Mouse (Mus musculus) right cerebral cortex, postnatal 25 days (tissue): ENCODE data around the gene Ddx6.
"Not testable (repeated sequence)": the region's sequence is repeated elsewhere in the genome, so short reads cannot be mapped to it uniquely, and the experiment has no call there.

Source experiments
- DNase-seq: peaks from one replicate; pipeline ENCODE4 v3.0.0; 2022

The Ddx6 gene

GRCm38 (mm10) chr9:44604779-44605615 is at the start of gene Ddx6:
TSS of gene Ddx6 (plus strand) at chr9:44604892.
- peak; percentile 83 for DNase-seq

- DNase-seq = no peak
Observed at GRCm38 (mm10) chr9:44561597-44561996, 43.1 kb upstream of the Ddx6 start, which contains the start of gene Cxcr5. TSS of gene Cxcr5 (minus strand) at chr9:44561877.

- DNase-seq = no peak
Observed at GRCm38 (mm10) chr9:44562936-44563335, 41.8 kb upstream of the Ddx6 start.

GRCm38 (mm10) chr9:44565367-44565766 is 39.3 kb upstream of the Ddx6 start:
- DNase-seq = no peak

GRCm38 (mm10) chr9:44567338-44568082 is 37.2 kb upstream of the Ddx6 start:
- no peak for DNase-seq

GRCm38 (mm10) chr9:44568083-44568455 is 36.6 kb upstream of the Ddx6 start:
- DNase-seq = no peak

GRCm38 (mm10) chr9:44570939-44571382 is 33.7 kb upstream of the Ddx6 start:
- no peak for DNase-seq

GRCm38 (mm10) chr9:44573306-44573705 is 31.4 kb upstream of the Ddx6 start:
- DNase-seq = no peak

- no peak for DNase-seq
Observed at GRCm38 (mm10) chr9:44575095-44575494, 29.6 kb upstream of the Ddx6 start.

- DNase-seq = not testable (repeated sequence)
Observed at GRCm38 (mm10) chr9:44576046-44576445, 28.6 kb upstream of the Ddx6 start.

GRCm38 (mm10) chr9:44579392-44579791 is 25.3 kb upstream of the Ddx6 start:
- no peak for DNase-seq

- no peak for DNase-seq
Observed at GRCm38 (mm10) chr9:44580085-44580484, 24.6 kb upstream of the Ddx6 start.

- DNase-seq = no peak
Observed at GRCm38 (mm10) chr9:44581423-44581822, 23.3 kb upstream of the Ddx6 start.

GRCm38 (mm10) chr9:44582390-44582789 is 22.3 kb upstream of the Ddx6 start:
- no peak for DNase-seq

GRCm38 (mm10) chr9:44586640-44587261 is 17.9 kb upstream of the Ddx6 start:
- no peak for DNase-seq

GRCm38 (mm10) chr9:44587262-44588160 is 17.2 kb upstream of the Ddx6 start:
- no peak for DNase-seq

GRCm38 (mm10) chr9:44588605-44589004 is 16.1 kb upstream of the Ddx6 start:
- no peak for DNase-seq

GRCm38 (mm10) chr9:44589095-44589494 is 15.6 kb upstream of the Ddx6 start:
- no peak for DNase-seq

GRCm38 (mm10) chr9:44590969-44591368 is 13.7 kb upstream of the Ddx6 start:
- DNase-seq = no peak

- no peak for DNase-seq
Observed at GRCm38 (mm10) chr9:44591595-44592188, 13.0 kb upstream of the Ddx6 start.

GRCm38 (mm10) chr9:44593221-44593620 is 11.5 kb upstream of the Ddx6 start:
- no peak for DNase-seq

GRCm38 (mm10) chr9:44593886-44594285 is 10.8 kb upstream of the Ddx6 start:
- no peak for DNase-seq
